Mouse (Mus musculus) thymus, adult 2 months (tissue): ENCODE measurements around the gene Pcnx2. TPM values are rescaled to one million over a fixed set of nuclear protein-coding genes. Genes with fewer than 3 reads are reported as not detected.

Experiments
- DNase-seq: peaks from one replicate; pipeline ENCODE4 v3.0.0; 2021
- H3K27ac ChIP-seq: fragments of 200-500 bp; 2 replicates; pipeline ENCODE4 v1.5.1; 2012; ENCODE audit warnings: low read length, control low read depth; ENCODE audit not compliant: control insufficient read depth, insufficient read depth
- H3K27me3 ChIP-seq: fragments of 200-500 bp; 2 replicates; pipeline ENCODE4 v1.6.1; 2012; ENCODE audit warnings: mild to moderate bottlenecking, low read length, moderate library complexity, mixed read lengths; ENCODE audit not compliant: control insufficient read depth, insufficient read depth
- H3K36me3 ChIP-seq: fragments of 200-500 bp; 2 replicates; pipeline ENCODE4 v1.6.1; 2012; ENCODE audit warnings: mild to moderate bottlenecking, low read length, moderate library complexity; ENCODE audit not compliant: control insufficient read depth, insufficient read depth
- H3K4me1 ChIP-seq: fragments of 200-500 bp; replicated peaks from 2 replicates; pipeline ENCODE4 v1.6.1; 2012; ENCODE audit warnings: low read length; ENCODE audit not compliant: control insufficient read depth, insufficient read depth
- H3K4me3 ChIP-seq: fragments of 200-500 bp; 2 replicates; pipeline ENCODE4 v1.5.1; 2012; ENCODE audit warnings: mild to moderate bottlenecking, low read length, control low read depth, moderate library complexity; ENCODE audit not compliant: control insufficient read depth, insufficient read depth
- CTCF ChIP-seq: fragments of 200-500 bp; IDR thresholded peaks from 2 replicates; pipeline ENCODE4 v1.5.1; 2012; ENCODE audit warnings: mild to moderate bottlenecking, control low read depth, low read length, moderate library complexity, borderline replicate concordance; ENCODE audit not compliant: control insufficient read depth, poor library complexity, insufficient read depth; ENCODE audit errors: extremely low read depth
- POLR2A ChIP-seq: fragments of 200-500 bp; IDR thresholded peaks from 2 replicates; pipeline ENCODE4 v1.6.1; 2012; ENCODE audit warnings: mild to moderate bottlenecking, low read length, control low read depth, moderate library complexity; ENCODE audit not compliant: control insufficient read depth, poor library complexity, insufficient read depth; ENCODE audit errors: extremely low read depth
- WGBS: fragments of 180-500 bp; shearing (Covaris S2); methylation state at CpG from one replicate; pipeline ENCODE4 v1.1.7; 2018; 5-methylcytosine and 5-hydroxymethylcytosine counted together
- polyA plus RNA-seq: library from polyadenylated mRNA; depleted of rRNA; stranded (reverse); fragments of >200 nt; gene quantifications from 2 replicates; pipeline ENCODE4 v1.2.3, GENCODE M21; 2012; rRNA removed

Gene Pcnx2
- polyA plus RNA-seq, 1 experiment = 0.34 TPM

- 88% methylated on average over 7 of the region's 7 CpGs for WGBS
- Histone ChIP-seq H3K36me3 (no peaks in the 10 kb centered on the region), H3K4me1 (no peaks in the 10 kb centered on the region), H3K4me3 (no peak overlapping the region), H3K27me3 (no peaks in the 10 kb centered on the region), H3K27ac (no peak overlapping the region)
- no peak for DNase-seq
- no peak for TF ChIP-seq CTCF
- TF ChIP-seq POLR2A = no peak
These were observed 181.5 kb downstream of the Pcnx2 start for GRCm38 (mm10) chr8:125716613-125717012.

- Histone ChIP-seq H3K27me3 (no peaks in the 10 kb centered on the region), H3K36me3 (no peaks in the 10 kb centered on the region), H3K4me3 (no peak overlapping the region), H3K27ac (no peak overlapping the region), H3K4me1 (no peaks in the 10 kb centered on the region)
- TF ChIP-seq POLR2A = no peak
- no peak for TF ChIP-seq CTCF
- 81% methylated on average over 4 of the region's 4 CpGs for WGBS
- DNase-seq = no peak
These were observed 181.9 kb downstream of the Pcnx2 start for GRCm38 (mm10) chr8:125716211-125716610.

GRCm38 (mm10) chr8:125711514-125711913 is 186.6 kb downstream of the Pcnx2 start:
- H3K4me1 ChIP-seq = no peaks in the 10 kb centered on the region
- no peak overlapping the region for H3K4me3 ChIP-seq
- no peaks in the 10 kb centered on the region for H3K27me3 ChIP-seq
- H3K27ac ChIP-seq = no peak overlapping the region
- H3K36me3 ChIP-seq = no peaks in the 10 kb centered on the region
- DNase-seq = no peak
- WGBS = 93% methylated on average over 5 of the region's 5 CpGs
- no peak for TF ChIP-seq POLR2A

GRCm38 (mm10) chr8:125709171-125709570 is 188.9 kb downstream of the Pcnx2 start:
- DNase-seq = no peak
- Histone ChIP-seq H3K4me1 (no peaks in the 10 kb centered on the region), H3K36me3 (no peaks in the 10 kb centered on the region), H3K27ac (no peak overlapping the region), H3K27me3 (no peaks in the 10 kb centered on the region), H3K4me3 (no peak overlapping the region)
- WGBS = 94% methylated on average over 5 of the region's 5 CpGs
- no peak for TF ChIP-seq POLR2A

- Histone ChIP-seq H3K27ac (no peak overlapping the region), H3K36me3 (no peaks in the 10 kb centered on the region), H3K27me3 (no peaks in the 10 kb centered on the region), H3K4me1 (no peaks in the 10 kb centered on the region), H3K4me3 (no peak overlapping the region)
- no peak for DNase-seq
- 96% methylated on average over 7 of the region's 7 CpGs for WGBS
- TF ChIP-seq CTCF = no peak
- no peak for TF ChIP-seq POLR2A
These were observed 192.3 kb downstream of the Pcnx2 start for GRCm38 (mm10) chr8:125705816-125706215.

- Histone ChIP-seq H3K27me3 (no peaks in the 10 kb centered on the region), H3K36me3 (no peaks in the 10 kb centered on the region), H3K27ac (no peak overlapping the region), H3K4me3 (no peak overlapping the region), H3K4me1 (no peaks in the 10 kb centered on the region)
- TF ChIP-seq POLR2A (no peak), CTCF (no peak)
- DNase-seq = no peak
- WGBS = 96% methylated on average over 6 of the region's 6 CpGs
These were observed 193.7 kb downstream of the Pcnx2 start for GRCm38 (mm10) chr8:125704434-125704833.

- no peak for DNase-seq
- Histone ChIP-seq H3K4me3 (no peak overlapping the region), H3K36me3 (no peaks in the 10 kb centered on the region), H3K27ac (no peak overlapping the region), H3K27me3 (no peaks in the 10 kb centered on the region), H3K4me1 (no peaks in the 10 kb centered on the region)
- 91% methylated on average over 15 of the region's 15 CpGs for WGBS
- TF ChIP-seq CTCF (no peak), POLR2A (no peak)
These were observed 195.1 kb downstream of the Pcnx2 start for GRCm38 (mm10) chr8:125702868-125703473.

Other genes starting within 250 kb of the Pcnx2 start
- gene Map10, start 228.5 kb downstream of the Pcnx2 start, polyA plus RNA-seq = 1.5 and 2.5 TPM in 2 replicates
- 23.1 and 27.4 TPM in 2 replicates for gene Ntpcr, start 168.4 kb downstream of the Pcnx2 start, polyA plus RNA-seq
- gene Map3k21, start 12.1 kb upstream of the Pcnx2 start, polyA plus RNA-seq = 0.03 TPM in 2 replicates
- 1.1 and 1.6 TPM in 2 replicates for gene Kcnk1, start 96.9 kb upstream of the Pcnx2 start, polyA plus RNA-seq